Mouse (Mus musculus): ENCODE results near the gene Dhx30. TPM values are rescaled to one million over a fixed set of nuclear protein-coding genes. Genes with fewer than 3 reads are reported as not detected.

Dhx30 gene
- polyA plus RNA-seq, 1 experiment from 2014 or later: 31.2 TPM

DNA sequence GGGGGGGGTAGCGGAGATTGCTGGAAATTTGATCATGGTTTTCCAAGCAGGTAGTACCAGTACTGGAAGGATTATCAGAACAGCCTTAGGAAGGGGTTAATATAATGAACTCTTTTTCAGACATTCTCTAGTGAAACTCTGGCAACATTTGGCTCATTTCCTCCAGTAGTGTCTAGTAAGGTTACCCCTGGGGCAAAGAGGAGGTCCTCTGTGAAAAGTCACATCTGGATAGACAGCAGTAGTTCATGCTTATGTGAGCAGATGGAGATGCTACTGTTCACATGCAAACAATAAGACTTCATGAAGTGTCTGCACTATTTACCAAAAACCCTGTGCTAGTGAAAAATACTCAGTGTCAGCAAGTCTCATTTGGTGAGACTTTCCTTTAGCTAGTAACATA lies 60.4 kb downstream of the Dhx30 start:
- Histone ChIP-seq H3K27ac (ENCODE audit: low read length) (no peak overlapping the region), H3K4me2 (ENCODE audit: low read depth, low read length) (no peak overlapping the region), H3K4me1 (ENCODE audit: control insufficient read depth, low read depth, low read length) (no peaks in the 10 kb centered on the region), H3K27me3 (ENCODE audit: control insufficient read depth, insufficient read depth, low read depth, low read length) (no peaks in the 10 kb centered on the region), H3K4me3 (ENCODE audit: low read depth, low read length) (no peak overlapping the region), H3K9me3 (replicated peaks; ENCODE audit: control insufficient read depth, low read length) (no peaks in the 10 kb centered on the region), H3K9ac (ENCODE audit: low read depth, low read length) (no peak overlapping the region), H3K36me3 (ENCODE audit: control insufficient read depth, insufficient read depth) (no peaks in the 10 kb centered on the region)
- 79% methylated on average over 1 of the region's 1 CpGs for WGBS (ENCODE audit: insufficient replicate concordance)
- no peak for ATAC-seq (ENCODE audit: low read depth)

DNA sequence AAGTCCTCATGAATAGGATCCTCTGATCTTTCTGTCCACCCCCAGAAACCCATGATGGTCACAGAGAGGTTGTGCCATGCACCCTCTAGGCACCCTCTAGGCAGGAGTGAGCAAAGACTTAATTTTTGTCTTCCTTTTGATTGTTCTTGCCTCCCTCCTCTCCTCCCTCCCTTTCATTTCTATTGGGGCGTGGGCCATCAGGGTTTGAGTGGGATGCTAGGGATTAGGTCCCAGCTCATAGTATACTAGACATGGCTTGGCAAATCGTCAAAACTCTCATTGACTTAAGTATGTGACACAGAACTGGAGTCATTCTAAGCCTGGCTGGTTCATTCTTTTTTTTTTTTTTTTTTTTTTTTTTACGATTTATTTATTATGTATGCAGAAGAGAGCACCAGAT lies 62.8 kb downstream of the Dhx30 start:
- H3K4me2 ChIP-seq (ENCODE audit: low read depth, low read length): no peak overlapping the region
- H3K27ac ChIP-seq (ENCODE audit: low read length): no peak overlapping the region
- H3K36me3 ChIP-seq (ENCODE audit: control insufficient read depth, insufficient read depth): no peaks in the 10 kb centered on the region
- ATAC-seq (ENCODE audit: low read depth): no peak
- H3K4me3 ChIP-seq (ENCODE audit: low read depth, low read length): no peak overlapping the region
- H3K4me1 ChIP-seq (ENCODE audit: control insufficient read depth, low read depth, low read length): no peaks in the 10 kb centered on the region
- H3K9ac ChIP-seq (ENCODE audit: low read depth, low read length): no peak overlapping the region
- WGBS (ENCODE audit: insufficient replicate concordance): 61% methylated on average over 3 of the region's 3 CpGs
- no peaks in the 10 kb centered on the region for H3K9me3 ChIP-seq (replicated peaks; ENCODE audit: control insufficient read depth, low read length)
- no peaks in the 10 kb centered on the region for H3K27me3 ChIP-seq (ENCODE audit: control insufficient read depth, insufficient read depth, low read depth, low read length)

DNA sequence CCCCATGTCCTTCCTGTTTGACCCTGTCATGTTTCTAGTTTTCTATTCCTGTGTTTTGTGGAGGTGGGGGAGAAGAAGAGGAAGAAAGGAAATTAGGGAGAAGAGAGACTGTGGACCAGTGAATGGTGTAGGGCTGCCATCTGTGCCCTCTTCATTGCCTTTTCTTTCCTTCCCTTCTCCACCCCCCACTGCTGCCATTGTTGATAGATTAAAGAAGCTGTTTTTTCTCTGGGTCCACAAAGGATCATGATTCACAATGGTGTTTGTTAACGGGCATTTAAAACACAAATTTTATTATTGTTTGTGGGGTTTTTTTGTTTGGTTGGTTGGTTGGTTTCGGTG lies 63.6 kb downstream of the Dhx30 start:
- no peak overlapping the region for H3K4me2 ChIP-seq (ENCODE audit: low read depth, low read length)
- WGBS (ENCODE audit: insufficient replicate concordance): 64% methylated on average over 2 of the region's 2 CpGs
- ATAC-seq (ENCODE audit: low read depth): no peak

DNA sequence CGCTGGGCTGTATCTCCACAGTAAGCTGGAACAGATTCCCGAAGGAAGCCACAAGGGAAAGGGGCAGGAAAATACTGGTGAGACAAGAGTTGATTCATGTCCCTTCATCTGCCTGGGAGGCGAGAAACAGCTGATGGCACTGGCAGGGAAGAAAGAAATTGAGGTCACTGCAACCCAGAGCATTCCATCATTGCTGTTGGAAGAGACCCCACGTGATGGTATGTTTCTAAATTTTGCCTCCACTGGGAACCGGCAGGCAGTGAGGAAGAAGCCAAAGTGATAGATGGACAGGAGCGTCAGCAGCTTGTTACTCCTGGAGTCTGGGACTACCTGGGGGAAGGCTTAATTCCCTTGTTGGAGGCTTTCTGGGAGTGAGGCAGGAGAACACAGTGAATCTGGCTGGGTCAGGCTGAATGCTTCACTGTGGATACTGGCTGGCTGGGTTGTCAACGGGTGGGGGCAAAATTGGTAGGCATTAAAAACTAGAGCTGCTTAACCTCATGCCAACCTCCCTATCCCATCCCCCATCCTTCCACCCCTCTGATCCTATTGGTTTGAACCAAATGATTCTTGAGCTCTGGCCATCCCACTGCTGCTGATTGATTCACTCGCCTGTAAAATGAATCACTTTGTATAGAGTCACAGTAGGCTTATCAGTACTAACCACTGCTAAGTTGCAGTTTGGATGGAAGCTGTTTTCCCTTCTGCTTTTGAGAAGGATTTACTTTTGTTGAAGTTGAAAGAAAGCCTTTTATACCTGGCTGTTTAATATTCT lies 64.1 kb downstream of the Dhx30 start:
- no peak for ATAC-seq (ENCODE audit: low read depth)
- Histone ChIP-seq H3K27me3 (ENCODE audit: control insufficient read depth, insufficient read depth, low read depth, low read length) (no peaks in the 10 kb centered on the region), H3K4me3 (ENCODE audit: low read depth, low read length) (no peak overlapping the region), H3K9ac (ENCODE audit: low read depth, low read length) (no peak overlapping the region), H3K27ac (ENCODE audit: low read length) (no peak overlapping the region), H3K4me1 (ENCODE audit: control insufficient read depth, low read depth, low read length) (no peaks in the 10 kb centered on the region), H3K36me3 (ENCODE audit: control insufficient read depth, insufficient read depth) (no peaks in the 10 kb centered on the region), H3K9me3 (replicated peaks; ENCODE audit: control insufficient read depth, low read length) (no peaks in the 10 kb centered on the region), H3K4me2 (ENCODE audit: low read depth, low read length) (no peak overlapping the region)
- WGBS (ENCODE audit: insufficient replicate concordance): 61% methylated on average over 8 of the region's 8 CpGs

More for the DNA sequence above, 63.6 kb downstream of the Dhx30 start:
- H3K27ac ChIP-seq (ENCODE audit: low read length): no peak overlapping the region
- no peak overlapping the region for H3K9ac ChIP-seq (ENCODE audit: low read depth, low read length)
- H3K36me3 ChIP-seq (ENCODE audit: control insufficient read depth, insufficient read depth): no peaks in the 10 kb centered on the region
- H3K4me1 ChIP-seq (ENCODE audit: control insufficient read depth, low read depth, low read length): no peaks in the 10 kb centered on the region
- no peaks in the 10 kb centered on the region for H3K9me3 ChIP-seq (replicated peaks; ENCODE audit: control insufficient read depth, low read length)
- no peaks in the 10 kb centered on the region for H3K27me3 ChIP-seq (ENCODE audit: control insufficient read depth, insufficient read depth, low read depth, low read length)
- no peak overlapping the region for H3K4me3 ChIP-seq (ENCODE audit: low read depth, low read length)

DNA sequence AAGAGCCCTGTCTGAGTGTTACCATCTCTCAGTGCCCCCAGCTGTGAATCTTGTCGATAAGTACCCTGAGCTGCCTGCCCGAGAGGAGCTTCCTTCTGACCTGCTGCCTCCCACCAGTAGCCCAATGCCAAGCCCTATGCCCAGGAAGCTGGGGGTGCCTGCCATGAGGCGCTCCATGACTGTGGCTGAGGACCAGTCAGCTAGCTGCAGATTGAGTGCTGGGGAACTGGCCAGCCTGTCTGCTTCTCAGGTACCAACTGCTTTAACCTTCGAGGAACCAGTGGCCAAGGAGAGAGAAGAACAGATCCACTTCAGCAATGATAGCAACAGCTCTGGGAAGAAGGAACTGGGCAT lies 64.7 kb downstream of the Dhx30 start:
- Histone ChIP-seq H3K4me3 (ENCODE audit: low read depth, low read length) (no peak overlapping the region), H3K4me2 (ENCODE audit: low read depth, low read length) (no peak overlapping the region), H3K27ac (ENCODE audit: low read length) (no peak overlapping the region), H3K27me3 (ENCODE audit: control insufficient read depth, insufficient read depth, low read depth, low read length) (no peaks in the 10 kb centered on the region), H3K9me3 (replicated peaks; ENCODE audit: control insufficient read depth, low read length) (no peaks in the 10 kb centered on the region), H3K4me1 (ENCODE audit: control insufficient read depth, low read depth, low read length) (no peaks in the 10 kb centered on the region), H3K36me3 (ENCODE audit: control insufficient read depth, insufficient read depth) (no peaks in the 10 kb centered on the region), H3K9ac (ENCODE audit: low read depth, low read length) (no peak overlapping the region)
- 67% methylated on average over 4 of the region's 4 CpGs for WGBS (ENCODE audit: insufficient replicate concordance)
- ATAC-seq (ENCODE audit: low read depth): no peak

DNA sequence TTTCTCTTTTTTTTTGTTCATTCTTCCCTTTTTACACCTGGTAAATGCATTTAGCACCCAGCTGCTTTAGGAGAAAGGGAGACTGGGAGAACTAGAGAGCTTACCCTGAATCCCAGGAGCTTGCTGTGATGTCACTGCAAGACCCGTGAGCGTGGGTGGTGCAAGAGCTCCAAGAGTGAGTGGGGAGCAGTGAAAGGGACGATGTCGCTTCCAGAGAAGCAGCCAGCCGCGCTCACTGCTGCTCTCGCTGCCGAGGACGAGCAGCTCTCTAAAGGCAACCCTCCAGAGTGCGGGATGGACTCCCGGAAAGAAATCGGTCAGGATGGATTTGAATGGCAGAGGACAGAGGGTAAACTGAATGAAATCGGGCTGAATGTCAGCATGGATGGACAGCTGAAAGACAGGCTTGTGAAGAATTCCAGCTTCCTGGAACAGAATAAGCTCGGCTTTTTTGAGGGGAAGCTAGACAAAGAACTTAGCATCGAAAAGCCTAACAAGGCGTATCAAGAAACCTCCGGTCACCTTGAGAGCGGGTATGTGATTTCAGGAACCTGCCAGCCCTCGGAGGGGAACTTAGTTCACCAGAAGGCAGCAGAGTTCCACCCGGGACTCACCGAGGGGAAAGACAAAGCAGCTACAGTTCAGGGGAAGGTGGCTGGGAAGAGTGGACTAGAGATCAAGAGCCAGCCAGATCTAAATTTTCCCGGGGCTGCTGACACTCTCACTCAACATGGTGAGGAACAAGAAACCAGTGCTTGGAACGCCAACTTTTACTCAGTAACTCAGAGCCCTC lies 65.6 kb downstream of the Dhx30 start:
- Histone ChIP-seq H3K4me3 (ENCODE audit: low read depth, low read length) (no peak overlapping the region), H3K9ac (ENCODE audit: low read depth, low read length) (no peak overlapping the region), H3K9me3 (replicated peaks; ENCODE audit: control insufficient read depth, low read length) (no peaks in the 10 kb centered on the region), H3K36me3 (ENCODE audit: control insufficient read depth, insufficient read depth) (no peaks in the 10 kb centered on the region), H3K27me3 (ENCODE audit: control insufficient read depth, insufficient read depth, low read depth, low read length) (no peaks in the 10 kb centered on the region), H3K4me1 (ENCODE audit: control insufficient read depth, low read depth, low read length) (no peaks in the 10 kb centered on the region), H3K4me2 (ENCODE audit: low read depth, low read length) (no peak overlapping the region), H3K27ac (ENCODE audit: low read length) (no peak overlapping the region)
- ATAC-seq (ENCODE audit: low read depth): no peak
- WGBS (ENCODE audit: insufficient replicate concordance): 73% methylated on average over 23 of the region's 23 CpGs

DNA sequence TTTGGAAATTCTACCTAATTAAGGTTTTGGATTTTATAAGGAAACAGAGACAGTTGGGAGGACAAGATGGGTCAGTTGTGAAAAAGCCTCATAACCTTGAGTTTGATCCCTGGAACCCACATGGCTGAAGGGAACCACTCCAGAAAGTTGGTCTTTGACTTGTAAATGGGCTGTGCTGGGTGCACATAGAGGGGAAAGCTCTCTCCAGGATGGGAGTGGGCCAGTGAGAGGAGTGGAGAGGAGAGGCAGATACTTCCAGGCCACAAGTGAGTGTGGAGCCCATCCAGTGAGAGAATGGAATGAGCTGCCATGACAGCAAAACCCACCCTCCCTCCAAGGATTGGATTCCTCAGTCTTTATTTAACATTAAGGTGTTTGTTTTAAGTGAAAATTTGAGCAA lies 66.4 kb downstream of the Dhx30 start:
- ATAC-seq (ENCODE audit: low read depth): no peak
- H3K9ac ChIP-seq (ENCODE audit: low read depth, low read length): no peak overlapping the region
- H3K36me3 ChIP-seq (ENCODE audit: control insufficient read depth, insufficient read depth): no peaks in the 10 kb centered on the region
- no peaks in the 10 kb centered on the region for H3K27me3 ChIP-seq (ENCODE audit: control insufficient read depth, insufficient read depth, low read depth, low read length)
- no peaks in the 10 kb centered on the region for H3K4me1 ChIP-seq (ENCODE audit: control insufficient read depth, low read depth, low read length)
- H3K9me3 ChIP-seq (replicated peaks; ENCODE audit: control insufficient read depth, low read length): no peaks in the 10 kb centered on the region
- no peak overlapping the region for H3K4me3 ChIP-seq (ENCODE audit: low read depth, low read length)
- no peak overlapping the region for H3K4me2 ChIP-seq (ENCODE audit: low read depth, low read length)
- H3K27ac ChIP-seq (ENCODE audit: low read length): no peak overlapping the region

DNA sequence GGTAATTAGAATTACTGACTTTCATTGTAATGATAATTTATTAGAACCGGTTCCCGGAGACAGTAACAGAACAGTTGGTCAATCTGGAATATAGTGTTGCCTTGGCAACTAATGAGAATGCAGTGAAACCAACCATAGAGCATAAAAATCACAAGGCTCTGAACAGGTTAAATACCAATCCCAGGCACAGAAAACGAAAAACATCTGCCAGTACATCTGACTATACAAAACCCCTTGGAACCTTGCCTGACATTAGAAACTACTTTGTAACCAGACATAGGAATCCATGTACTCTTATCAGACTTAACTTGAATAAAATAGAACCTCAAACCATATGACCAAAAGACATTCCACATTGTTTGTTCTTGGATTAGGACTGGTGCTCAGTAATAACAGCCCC lies 69.8 kb downstream of the Dhx30 start:
- WGBS (ENCODE audit: insufficient replicate concordance): 65% methylated on average over 3 of the region's 3 CpGs
- Histone ChIP-seq H3K9ac (ENCODE audit: low read depth, low read length) (no peak overlapping the region), H3K4me3 (ENCODE audit: low read depth, low read length) (no peak overlapping the region), H3K27me3 (ENCODE audit: control insufficient read depth, insufficient read depth, low read depth, low read length) (no peaks in the 10 kb centered on the region), H3K4me2 (ENCODE audit: low read depth, low read length) (no peak overlapping the region), H3K9me3 (replicated peaks; ENCODE audit: control insufficient read depth, low read length) (no peaks in the 10 kb centered on the region), H3K27ac (ENCODE audit: low read length) (no peak overlapping the region), H3K4me1 (ENCODE audit: control insufficient read depth, low read depth, low read length) (no peaks in the 10 kb centered on the region), H3K36me3 (ENCODE audit: control insufficient read depth, insufficient read depth) (no peaks in the 10 kb centered on the region)
- no peak for ATAC-seq (ENCODE audit: low read depth)

DNA sequence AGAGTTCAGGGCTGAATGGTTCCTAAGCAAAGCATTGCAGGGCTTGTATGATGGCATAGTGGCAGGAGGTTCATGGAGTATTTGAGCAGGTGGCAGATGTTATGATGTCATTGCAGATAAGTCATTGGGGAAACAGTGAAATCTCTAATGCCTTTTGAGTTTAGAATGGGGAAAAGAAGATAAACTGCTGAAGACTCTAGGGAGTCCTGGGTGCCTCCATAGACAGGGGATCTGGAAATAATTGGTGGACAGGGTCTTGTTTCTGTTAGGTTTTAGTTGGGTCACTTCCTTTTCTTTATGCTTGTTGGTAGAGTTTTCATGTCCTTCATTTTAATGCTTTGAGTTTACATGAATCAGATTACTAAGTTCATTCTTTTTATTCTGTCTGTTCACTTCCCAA lies 70.4 kb downstream of the Dhx30 start:
- ATAC-seq (ENCODE audit: low read depth): no peak
- Histone ChIP-seq H3K27ac (ENCODE audit: low read length) (no peak overlapping the region), H3K4me2 (ENCODE audit: low read depth, low read length) (no peak overlapping the region), H3K27me3 (ENCODE audit: control insufficient read depth, insufficient read depth, low read depth, low read length) (no peaks in the 10 kb centered on the region), H3K36me3 (ENCODE audit: control insufficient read depth, insufficient read depth) (no peaks in the 10 kb centered on the region), H3K9me3 (replicated peaks; ENCODE audit: control insufficient read depth, low read length) (no peaks in the 10 kb centered on the region), H3K4me3 (ENCODE audit: low read depth, low read length) (no peak overlapping the region), H3K4me1 (ENCODE audit: control insufficient read depth, low read depth, low read length) (no peaks in the 10 kb centered on the region), H3K9ac (ENCODE audit: low read depth, low read length) (no peak overlapping the region)

All from liver, embryonic 16.5 days (tissue).